Mouse (Mus musculus): ENCODE results near the gene Wfikkn1. TPM values are rescaled to one million over a fixed set of nuclear protein-coding genes. Genes with fewer than 3 reads are reported as not detected.

Wfikkn1 gene
- total RNA-seq (2021), result under 1 TPM; 0.62 to 0.96 TPM

DNA sequence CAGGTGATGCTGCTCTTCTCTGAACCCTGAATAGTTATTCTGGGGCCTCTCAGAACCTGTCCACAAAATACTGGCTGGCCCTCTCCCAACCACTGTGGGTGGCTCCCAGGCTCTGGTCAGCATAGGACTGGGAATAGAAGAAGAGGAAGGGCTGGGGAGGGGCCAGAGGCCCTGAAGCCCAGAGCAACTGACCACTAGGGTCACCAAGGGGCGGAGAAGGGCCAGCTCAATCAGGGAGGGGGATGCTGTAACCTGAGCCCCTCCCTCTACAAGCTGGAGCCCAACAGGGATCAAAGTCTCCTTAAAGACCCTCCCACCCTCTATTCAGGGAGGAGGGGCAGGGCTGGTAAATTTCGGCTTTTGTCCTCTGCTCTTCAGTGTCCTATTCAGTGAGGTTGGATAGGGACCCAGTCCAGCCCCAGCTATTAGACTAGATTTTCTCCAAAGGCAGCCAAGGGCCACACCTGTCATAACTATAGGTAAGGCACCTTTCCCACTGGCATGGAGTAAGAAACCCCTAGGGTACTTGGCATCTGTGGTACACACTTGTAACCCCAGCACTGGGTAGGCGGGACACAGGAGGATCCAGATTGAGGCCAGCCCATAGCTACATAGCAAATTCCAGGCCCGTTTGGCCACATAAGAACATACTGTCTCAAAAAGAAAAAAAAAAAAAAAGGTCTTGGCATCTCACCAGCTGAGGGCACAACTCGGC lies at the start of gene Wfikkn1:
Gene Wfikkn1, minus strand, starts transcription at position 663 of the 715 bp plus-strand sequence.
- no peak for DNase-seq
- intact Hi-C loops (cut with DNase I), result no loop called here

DNA sequence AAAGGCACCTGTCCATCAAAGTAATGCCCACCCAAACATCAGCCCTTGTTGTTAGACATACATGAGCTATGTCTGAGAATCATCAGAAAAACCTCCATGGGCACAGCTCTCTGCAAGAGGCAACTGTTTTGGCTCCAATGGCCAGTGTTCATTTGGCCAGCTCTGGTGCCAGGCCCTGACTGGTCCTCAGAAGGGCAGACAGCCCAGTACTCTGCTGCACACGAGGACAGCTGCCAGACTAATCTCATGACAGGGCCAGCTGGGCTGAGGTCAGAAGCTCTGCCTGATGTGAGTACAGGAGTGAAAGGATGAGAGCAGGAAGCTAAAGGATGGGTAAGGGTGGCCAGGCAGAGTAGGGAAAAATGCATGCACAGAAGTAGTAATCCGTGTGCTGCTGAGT lies 44.7 kb upstream of the Wfikkn1 start:
- peak; percentile 78 to 81 for DNase-seq

DNA sequence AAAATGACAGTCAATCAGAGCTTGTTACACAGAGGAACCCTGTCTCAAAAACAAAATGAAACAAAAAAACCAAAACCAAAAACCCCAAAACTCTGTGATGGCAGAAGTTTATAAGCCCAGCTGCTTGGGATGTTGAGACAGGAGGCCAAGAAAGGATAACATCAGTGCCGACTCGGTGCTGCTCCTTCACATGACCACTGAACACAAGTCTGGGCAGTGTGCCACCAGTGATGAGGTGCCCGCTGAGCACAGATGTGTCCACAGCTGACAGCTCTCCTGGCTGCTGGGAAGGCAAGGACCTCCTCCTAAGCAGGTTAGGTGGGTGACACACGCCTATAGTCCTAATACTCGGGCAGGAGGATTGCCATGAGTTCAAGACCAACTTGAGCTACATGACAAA lies 41.5 kb upstream of the Wfikkn1 start:
- peak in 1 of 2 experiments; percentile 34 for DNase-seq
- intact Hi-C loops (cut with DNase I), result no loop called here

More for the DNA sequence above, 44.7 kb upstream of the Wfikkn1 start:
- intact Hi-C loops (cut with DNase I), result no loop called here

DNA sequence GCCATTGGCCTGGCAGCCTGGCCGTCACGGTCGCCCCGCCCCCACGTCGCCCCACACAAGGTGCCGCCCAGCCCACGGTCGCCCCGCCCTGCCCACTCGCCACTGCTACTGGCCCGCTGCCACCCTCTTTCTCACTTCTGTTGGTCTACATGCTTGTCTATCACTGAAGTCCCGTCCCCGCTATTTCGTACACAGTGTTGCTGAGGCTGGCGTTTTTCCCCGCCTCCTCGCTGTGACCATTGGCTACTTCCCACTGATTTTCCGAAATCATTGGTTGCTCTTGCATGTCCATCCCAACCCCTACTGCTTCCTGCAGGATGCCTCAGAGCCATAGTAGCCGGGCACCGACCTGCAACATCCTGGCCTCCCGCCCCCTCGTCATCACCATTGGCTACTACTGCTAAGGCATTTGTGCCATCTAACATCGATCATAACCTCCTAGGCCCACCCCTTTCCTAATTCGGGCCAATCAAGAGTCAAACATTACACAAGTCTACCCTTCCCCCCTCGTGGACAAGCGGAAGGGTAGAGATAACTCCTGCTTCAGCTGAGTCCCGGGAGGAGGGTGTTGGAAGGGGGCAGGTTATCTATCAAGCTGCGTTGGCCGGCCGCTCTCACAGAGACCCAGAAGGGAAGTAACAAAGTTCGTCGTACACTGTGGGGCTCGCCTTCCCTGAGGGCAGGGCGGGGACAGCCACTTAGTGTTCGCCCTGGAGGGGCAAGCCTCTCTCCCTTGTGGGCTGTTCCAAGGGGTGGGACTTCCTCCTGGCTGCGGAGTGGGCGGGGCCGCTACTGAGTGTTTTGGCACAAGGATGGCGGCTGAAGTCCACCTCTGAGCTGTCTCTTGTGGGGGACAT lies 39.4 kb upstream of the Wfikkn1 start:
- peak; percentile 100 for DNase-seq
- intact Hi-C loops (cut with DNase I), result loop anchor here (2.0 kb wide), 1 partner anchor 45 kb away; the partner anchor contains the start of gene Mettl26

DNA sequence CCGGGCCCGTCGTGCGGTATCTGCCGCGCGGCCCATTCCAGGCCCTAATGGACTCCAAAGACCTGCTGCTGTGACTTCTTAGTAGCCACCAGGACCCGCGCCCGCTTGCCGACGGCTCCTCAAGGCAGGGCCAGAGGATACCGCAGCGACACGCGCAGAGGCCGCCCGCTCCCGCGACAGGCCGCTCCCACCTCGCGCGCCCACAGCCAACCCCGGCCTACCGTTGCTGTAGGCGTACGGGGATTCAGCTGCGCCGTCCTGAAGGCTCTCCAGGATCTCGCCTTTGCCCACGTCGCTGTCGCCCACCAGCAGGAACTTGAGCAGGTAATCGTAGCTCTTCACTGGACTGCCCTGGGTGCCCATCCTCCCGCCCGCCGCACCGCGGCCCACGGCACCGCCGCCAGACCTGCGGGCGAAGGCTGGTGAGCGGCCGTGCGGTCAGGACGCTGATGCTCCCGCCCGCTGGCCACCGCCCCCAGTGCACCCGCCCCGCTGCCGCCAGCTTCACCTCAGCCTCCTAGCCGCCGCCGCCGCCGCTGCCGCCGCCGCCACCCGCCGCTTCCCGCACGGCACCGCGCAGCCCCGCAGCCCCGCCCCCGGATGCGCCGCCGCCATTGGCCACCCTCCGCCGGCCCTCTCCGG lies 38.6 kb upstream of the Wfikkn1 start, which contains the start of gene Rab40c:
Gene Rab40c, minus strand, starts transcription at position 584 of the 642 bp plus-strand sequence.
- intact Hi-C loops (cut with DNase I), result loop anchor here (2.0 kb wide), 1 partner anchor 44 kb away; the partner anchor contains the start of gene Mettl26
- no peak for DNase-seq

DNA sequence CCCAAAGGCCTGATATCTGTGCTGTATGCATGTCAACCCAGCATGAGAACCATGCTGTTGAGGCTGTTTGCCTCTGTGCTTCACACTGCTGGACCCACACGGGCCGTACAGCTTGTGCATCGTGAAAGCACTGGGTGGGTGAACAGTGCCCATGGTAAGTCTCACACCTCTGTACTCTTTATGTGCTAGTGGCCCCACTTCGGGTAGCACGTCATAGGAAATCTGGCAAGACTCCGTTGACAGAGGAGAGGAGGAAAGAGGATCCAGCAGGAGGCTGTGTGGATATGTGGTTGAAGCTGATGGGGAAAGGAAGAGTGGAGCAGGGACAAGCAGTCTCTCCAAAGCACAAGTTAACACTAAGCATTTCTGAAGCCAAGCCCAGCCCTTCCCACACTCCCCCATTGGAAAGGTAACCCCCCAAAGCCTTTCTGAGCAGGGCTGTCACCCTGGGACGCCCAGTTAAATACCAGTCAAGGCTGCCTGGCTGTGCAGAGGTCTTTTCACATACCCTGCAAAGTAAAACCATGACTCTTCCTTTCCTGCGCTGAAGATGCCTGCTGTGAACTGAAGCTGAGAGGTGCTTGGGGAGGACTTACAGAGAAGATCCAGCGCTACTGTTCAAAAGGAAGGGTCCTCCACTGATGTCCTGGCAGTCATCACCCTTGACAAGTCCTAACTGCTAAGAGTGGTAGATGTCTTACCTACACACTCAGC lies 37.5 kb upstream of the Wfikkn1 start:
- intact Hi-C loops (cut with DNase I), result loop anchor here (2.0 kb wide), 1 partner anchor 43 kb away; the partner anchor contains the start of gene Mettl26

DNA sequence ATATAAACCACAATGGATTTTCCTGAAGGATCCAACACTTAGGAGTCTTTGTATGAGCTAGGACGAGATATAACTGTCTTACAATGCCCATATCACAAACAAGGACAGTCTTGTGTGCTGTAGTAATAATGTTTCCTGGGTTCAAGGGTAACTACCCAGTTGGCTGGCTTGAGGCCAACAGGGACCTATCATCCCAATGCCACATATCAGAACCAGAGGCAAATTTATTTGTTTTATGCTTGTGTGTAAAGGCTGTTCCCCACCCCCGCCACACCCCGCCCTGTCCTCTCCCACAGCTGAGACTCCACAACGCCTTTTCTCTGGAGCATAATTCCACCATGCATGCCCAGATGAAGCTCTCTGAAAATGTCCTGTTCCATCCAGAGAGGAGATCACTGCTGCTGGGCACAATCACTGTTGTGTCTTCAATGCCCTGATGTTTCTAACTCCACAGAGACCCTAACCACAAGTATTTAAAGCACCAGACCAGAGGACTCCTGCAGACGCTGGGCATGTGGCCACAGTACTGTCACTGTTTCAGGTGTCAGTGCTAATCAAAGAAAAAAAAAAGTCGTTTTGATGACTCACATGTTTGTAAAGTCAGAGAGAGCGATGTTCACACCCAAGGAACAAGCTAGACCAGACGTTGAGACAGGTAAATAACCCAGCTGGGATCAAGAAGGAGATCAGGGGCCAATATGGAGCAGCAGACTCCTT lies 36.4 kb upstream of the Wfikkn1 start:
- intact Hi-C loops (cut with DNase I), result no loop called here
- DNase-seq, result no peak

More for the DNA sequence above, 37.5 kb upstream of the Wfikkn1 start:
- no peak for DNase-seq

DNA sequence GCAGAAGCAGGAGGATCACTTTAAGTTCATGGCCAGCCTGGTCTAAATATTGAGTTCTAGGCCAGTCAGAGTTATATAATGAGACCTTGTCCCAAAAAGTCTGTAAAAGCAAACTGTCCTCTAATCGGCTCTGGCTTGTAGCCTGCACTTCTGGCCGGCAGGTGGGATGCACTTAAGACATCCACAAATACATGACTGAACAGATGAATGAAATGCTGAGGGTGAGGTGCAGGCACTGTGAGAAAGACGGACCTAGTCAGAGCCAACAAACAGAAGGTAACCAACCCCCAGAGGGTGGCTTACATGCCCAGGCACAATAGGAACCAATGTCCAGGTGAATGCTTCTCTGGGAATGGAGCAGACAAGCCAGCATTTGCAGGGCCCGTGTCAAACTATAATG lies 33.6 kb upstream of the Wfikkn1 start:
- intact Hi-C loops (cut with DNase I), result no loop called here
- DNase-seq, result no peak

DNA sequence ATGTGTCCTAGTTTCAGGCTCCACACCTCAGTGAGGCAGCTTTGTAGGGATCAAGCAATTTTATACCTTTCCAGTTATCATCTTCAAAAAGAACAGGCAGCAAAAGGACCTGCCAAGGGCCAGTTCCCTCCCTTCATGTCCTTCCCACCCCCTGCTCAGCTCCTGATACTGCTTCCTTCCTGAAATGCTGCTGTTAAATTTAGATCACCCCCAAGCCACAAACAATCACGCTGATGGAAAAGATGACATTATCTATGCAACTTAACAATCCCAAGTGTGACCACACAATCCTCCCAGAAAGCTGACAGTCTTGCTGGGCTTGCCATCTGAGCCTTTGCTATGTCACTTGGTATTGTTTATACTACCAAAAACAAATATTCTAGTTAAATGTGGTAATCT lies 33.2 kb upstream of the Wfikkn1 start:
- DNase-seq, result peak; percentile 25 to 38
- intact Hi-C loops (cut with DNase I), result no loop called here

DNA sequence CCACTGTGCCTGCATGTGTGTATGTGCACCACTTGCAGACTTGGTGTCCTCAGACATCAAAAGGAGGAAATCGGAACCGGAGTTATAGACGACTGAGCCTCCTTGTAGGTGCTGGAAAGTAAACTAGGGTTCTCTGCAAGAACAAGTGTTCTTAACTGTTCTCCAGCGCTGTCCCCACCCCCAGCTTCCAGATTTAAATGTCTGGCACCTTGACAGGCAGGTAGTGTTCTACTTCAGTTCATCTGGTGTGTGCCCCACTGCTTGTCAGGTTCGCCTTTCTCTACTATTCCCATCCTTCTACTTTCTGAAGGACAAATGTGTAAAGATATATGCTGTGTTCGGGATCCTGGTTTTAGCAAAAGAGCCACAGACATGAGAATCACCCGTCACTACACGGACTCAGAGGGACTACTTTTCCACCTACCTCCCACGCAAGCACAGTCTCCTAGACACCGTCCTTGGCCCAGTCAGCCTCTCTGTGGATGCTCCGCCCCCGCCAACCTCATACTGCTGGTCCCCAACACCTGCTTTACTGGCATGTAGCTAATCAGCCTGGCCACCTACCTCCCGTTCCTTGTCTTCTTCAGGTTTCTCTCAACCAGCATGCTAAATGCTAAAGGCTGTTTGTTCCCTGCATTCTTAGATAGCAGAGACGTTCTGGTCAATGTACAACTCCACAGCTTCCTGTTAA lies 32.7 kb upstream of the Wfikkn1 start:
- intact Hi-C loops (cut with DNase I), result no loop called here
- DNase-seq, result peak in 1 of 2 experiments; percentile 12

DNA sequence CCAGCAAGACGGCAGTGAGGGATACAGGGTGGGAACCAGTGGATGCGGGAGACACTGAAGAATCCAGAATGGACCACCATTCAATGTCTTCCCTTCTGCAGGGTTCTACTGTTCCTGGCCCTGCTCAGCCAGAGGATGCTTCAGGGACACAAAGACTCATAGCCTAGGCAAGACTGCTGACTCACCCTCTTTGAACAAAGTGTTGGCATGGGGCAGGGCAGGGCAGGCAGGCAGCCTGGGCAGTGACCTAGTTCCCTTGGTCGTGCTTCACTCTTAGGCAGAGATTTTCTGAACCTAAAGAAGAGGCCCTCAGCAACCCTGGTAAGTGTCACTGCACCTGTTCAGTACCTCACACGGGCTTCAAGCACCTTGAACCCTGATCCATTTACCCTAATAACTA lies 31.2 kb upstream of the Wfikkn1 start:
- intact Hi-C loops (cut with DNase I), result no loop called here
- DNase-seq, result peak; percentile 33 to 54

DNA sequence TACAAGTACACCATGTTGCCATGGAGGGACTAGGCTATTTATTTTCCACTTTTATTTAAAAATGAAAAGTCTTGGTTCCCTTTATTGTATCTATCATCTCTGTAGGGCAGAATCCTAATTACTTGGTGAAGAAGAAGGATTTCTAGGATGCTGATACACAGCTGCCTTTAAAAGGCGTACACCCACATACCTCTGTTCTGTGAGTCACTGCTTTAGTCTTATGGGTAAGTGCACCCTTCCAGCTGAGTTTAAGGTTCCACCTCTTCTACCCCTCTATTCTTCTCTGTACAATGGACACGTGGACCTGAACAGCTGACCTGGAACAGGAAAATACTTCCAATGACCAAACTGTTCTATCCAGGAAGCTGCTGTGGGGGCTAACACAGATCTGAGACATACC lies 27.0 kb upstream of the Wfikkn1 start:
- DNase-seq, result no peak
- intact Hi-C loops (cut with DNase I), result no loop called here

DNA sequence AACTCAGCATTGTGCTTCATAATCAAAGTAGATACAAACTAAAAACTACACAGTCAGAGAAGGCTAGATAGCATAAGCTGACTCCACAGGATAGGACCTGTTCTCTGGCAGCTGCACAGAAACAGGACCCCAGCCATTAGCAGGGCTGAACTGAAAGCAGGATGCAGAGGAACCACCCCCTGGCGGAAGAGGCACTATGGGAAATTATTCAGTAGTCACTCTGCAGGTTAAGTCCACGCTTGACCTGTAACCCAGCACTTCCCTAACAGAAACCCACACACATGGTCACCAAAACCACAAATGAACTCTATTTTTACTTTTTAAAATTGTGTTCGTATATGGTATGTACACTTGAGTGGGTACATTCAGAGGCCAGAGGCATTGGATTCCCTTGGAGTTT lies 22.4 kb upstream of the Wfikkn1 start:
- intact Hi-C loops (cut with DNase I), result no loop called here
- no peak for DNase-seq

DNA sequence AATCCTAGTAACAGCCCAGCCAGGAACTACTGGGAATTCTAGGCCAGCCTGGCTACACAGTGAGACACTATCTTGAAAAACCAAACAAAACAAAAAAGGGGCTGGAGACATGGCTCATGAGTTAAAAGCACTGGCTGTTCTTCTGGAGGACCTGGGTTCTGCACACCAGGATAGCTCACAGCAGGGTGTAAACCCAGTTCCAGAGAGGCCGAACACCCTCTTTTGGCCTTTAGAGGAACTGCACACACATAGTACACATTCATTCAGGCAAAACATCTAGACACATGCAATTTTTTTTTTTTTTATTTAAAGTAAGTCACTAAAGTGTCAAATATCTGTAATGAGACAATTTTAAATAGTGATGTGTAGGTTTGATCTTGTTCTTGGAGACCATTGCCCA lies 19.5 kb upstream of the Wfikkn1 start:
- DNase-seq, result no peak
- intact Hi-C loops (cut with DNase I), result no loop called here

DNA sequence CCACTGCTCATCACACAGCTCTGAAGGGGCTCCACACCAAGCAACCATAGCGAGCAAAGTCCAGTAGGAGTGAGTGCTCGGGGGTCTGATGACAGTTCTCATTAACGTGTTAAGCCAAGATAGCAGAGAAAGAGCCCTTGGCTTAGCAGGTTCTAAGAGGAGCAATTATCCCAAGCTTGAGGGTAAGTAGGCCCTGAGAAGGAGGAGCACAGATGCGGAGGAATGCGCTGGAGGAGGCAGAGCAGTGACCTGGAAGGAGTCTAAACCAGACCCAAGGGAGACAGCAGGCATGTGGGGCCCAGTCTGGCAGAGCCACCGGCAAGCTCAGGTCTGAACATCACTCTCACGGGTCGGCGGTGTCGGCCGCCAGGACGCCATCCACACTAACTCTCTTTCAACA lies 15.2 kb upstream of the Wfikkn1 start:
- DNase-seq, result no peak
- intact Hi-C loops (cut with DNase I), result no loop called here

DNA sequence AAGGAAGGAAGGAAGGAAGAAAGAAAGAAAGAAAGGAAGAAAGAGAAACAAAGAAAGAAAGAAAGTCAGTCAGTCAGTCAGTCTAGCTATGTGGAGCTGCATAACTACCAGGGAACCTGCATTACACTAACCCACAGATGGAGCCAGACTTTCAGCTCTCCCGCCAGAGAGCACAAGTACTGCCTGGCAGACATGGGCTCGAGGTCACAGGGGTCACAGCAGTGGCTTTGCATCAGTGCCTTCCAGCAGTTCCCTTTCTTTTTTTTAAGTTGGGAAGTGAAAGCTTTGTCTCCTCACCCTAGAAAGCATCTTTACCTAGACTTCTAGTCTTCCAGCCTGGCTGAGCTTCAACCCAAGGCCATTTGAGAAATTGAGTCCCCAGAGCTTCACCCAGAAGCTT lies 14.8 kb upstream of the Wfikkn1 start:
- peak in 1 of 2 experiments; percentile 37 for DNase-seq
- intact Hi-C loops (cut with DNase I), result no loop called here

DNA sequence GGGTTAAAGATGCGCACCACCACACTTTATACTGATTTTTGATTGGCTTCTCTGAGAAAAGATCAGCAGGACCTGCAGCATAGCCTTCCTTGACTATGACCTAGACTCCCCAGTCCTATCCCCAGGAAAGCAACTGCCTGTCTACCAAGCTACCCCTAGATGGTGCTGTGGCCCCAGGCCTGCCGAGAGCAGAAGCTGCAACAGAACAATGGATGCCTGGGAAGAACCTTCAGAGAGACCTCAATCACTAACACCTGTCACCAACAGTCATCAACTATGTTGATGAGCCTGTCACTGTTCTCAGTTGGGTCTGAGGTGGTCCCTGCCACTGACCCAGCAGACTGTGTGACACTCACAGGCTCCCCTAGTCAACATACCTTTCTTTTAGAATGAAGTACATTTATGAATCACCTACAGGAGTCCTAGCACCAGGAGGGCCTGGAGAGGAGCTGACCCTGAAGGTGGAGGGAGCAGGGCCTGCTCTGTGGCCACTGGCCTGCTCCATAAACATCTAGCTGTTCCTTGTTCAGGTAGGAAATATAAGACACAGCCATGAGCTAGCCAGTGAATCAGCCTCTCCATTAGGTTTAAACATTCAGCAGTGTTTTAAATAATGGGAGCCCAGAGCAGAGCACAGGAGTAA lies 13.4 kb upstream of the Wfikkn1 start:
- peak; percentile 76 to 77 for DNase-seq
- intact Hi-C loops (cut with DNase I), result loop anchor here (1.0 to 5.0 kb wide), 3 partner anchors 48 to 198 kb away; partner anchors contain the start of genes Decr2, Nhlrc4 and Pigq

DNA sequence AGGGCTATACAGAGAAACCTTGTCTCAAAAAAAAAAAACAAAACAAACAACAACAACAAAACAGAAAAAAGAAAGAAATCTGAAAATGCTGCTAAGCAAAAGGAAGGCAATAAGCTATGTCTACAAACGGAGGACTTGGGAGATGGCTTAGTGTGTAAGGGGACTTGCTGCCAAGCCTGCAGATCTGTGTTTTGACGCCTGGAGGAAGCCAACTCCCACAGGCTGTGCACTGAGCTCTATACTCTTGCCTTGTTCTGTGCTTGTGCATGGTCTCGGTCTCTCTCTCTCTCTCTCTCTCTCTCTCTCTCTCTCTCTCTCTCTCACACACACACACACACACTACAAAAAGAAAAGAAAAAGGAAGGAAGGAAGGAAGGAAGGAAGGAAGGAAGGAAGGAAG lies 8.2 kb upstream of the Wfikkn1 start:
- intact Hi-C loops (cut with DNase I), result no loop called here
- no peak for DNase-seq

DNA sequence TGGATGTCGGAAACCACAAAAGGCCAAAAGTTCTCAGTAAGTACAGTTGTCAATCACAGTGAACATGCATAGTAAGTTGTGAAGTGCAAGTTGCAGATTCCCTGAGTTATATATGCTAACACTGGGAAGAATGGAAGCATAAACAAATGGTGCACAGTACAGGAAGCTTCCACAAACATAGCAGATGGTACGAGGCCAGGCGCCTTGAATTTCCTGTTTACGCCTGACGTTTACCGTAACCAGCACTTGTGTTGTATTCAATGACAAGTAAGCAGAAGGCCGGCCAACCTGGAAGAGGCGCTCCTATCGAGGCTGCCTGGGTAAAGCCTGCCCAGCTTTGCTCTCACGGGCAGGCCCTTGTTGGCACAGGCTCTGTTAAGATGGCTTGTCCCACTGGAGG lies 6.8 kb upstream of the Wfikkn1 start:
- no peak for DNase-seq
- intact Hi-C loops (cut with DNase I), result no loop called here

Measured in heart, postnatal 10 days (tissue).